Mouse (Mus musculus) adrenal gland, adult (tissue): Measurements from ENCODE around the gene Entpd6.

ENCODE experiments used
- DNase-seq, 2 experiments: peaks; one replicate each; pipeline ENCODE4 v3.0.0; 2022 to 2023; ENCODE audit warnings: low spot score in 1 of 2; ENCODE audit not compliant: inconsistent age in 2 of 2

The Entpd6 gene

GRCm38 (mm10) chr2:150786251-150787180 is 37.7 kb downstream of the Entpd6 start, which contains the start of gene Pygb:
Pygb (plus strand) TSS chr2:150786735.
- DNase-seq, result peak; percentile 90 to 94

DNA sequence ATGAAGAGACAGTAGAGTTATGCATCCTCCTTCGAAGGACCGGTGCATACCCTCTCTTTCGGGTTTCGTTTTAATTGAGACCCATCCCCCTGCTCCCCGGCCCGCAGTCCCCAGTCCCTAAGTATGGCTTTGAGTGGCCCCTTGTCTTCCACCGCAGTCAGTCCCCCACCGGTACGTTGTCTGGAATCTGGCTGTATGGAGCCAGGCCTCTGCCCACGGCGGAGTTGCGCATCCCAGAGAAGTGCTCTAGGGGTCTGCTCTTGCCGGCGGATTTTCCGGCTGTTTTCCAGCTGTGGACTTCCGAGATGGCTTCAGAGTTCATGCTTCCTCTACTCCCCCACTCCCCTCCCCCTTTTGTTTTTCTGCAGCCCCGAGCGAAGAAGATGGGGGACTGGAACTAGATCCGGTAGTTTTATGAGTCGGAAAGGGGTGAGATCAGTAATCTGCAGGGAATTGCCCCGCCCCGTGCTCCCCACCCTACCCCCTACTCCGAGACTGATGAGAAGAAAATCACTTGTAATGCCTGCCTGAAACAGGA is 38.5 kb downstream of the Entpd6 start:
- DNase-seq, result peak; percentile 35 to 58

GRCm38 (mm10) chr2:150788768-150789550 is 40.1 kb downstream of the Entpd6 start:
- DNase-seq, result peak; percentile 79 to 93

- peak; percentile 40 to 59 for DNase-seq
These were observed 44.5 kb downstream of the Entpd6 start for GRCm38 (mm10) chr2:150793320-150793719.

DNA sequence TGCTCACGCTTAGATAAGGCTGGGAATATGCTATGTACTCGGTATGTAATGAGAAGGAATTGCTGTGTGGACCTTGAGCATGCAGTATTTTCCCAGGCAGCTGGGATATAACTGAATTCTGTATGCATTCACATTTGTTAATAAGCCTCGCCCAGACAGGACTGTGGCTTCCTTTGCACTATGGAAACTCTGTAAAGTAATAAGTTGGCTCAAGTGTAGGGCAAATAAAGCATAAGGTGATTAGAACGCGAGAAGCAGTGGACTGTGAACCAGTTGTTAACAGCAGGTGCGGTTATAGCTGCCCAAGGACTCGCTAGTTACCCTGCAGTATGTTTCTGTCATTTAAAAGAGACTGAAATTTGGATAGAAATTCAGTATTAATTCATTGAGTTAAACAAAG is 49.2 kb downstream of the Entpd6 start:
- DNase-seq, result no peak

- no peak for DNase-seq
These were observed 51.8 kb downstream of the Entpd6 start for GRCm38 (mm10) chr2:150800616-150801015.

DNA sequence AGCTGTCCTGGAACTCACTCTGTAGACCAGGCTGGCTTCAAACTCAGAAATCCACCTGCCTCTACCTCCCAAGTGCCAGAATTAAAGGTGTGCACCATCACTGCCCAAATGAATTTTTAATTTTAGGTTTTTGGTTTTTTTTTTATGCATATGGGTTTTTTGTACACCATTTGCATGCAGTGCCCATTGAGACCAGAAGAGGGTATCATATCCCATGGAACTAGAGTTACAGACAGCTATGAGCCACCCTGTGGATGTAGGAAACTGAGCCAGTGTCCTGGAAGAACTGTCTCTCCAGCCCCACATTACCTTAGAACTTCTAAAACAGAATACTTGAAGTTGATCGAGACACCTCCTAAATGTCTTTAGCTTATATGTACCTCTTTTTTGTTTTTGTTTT is 54.2 kb downstream of the Entpd6 start:
- DNase-seq, result peak in 1 of 2 experiments; percentile 71

GRCm38 (mm10) chr2:150808381-150808780 is 59.5 kb downstream of the Entpd6 start:
- peak in 1 of 2 experiments; percentile 61 for DNase-seq

- DNase-seq, result no peak
These were observed 60.0 kb downstream of the Entpd6 start for GRCm38 (mm10) chr2:150808812-150809211.

GRCm38 (mm10) chr2:150810603-150811002 is 61.8 kb downstream of the Entpd6 start:
- DNase-seq, result no peak

- DNase-seq, result no peak
These were observed 64.0 kb downstream of the Entpd6 start for GRCm38 (mm10) chr2:150812816-150813215.

GRCm38 (mm10) chr2:150816676-150817402 is 68.0 kb downstream of the Entpd6 start:
- DNase-seq, result peak in 1 of 2 experiments; percentile 77

- DNase-seq, result no peak
These were observed 69.9 kb downstream of the Entpd6 start for GRCm38 (mm10) chr2:150818742-150819141.

DNA sequence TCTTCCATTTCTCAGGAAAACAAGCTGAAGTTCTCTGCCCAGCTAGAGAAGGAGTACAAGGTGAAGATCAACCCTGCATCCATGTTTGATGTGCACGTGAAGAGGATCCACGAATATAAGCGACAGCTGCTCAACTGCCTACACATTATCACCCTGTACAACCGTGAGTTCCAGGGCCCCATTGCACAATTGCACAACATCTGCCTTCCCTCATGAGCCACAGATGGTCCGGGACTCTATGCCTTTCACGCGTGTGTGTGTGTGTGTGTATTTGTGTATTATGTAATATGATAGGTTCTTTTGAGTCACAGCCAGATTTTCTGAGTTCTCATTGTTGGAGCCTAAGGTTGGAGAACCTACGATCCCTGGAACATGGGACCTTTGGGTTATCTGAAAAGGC is 71.9 kb downstream of the Entpd6 start:
- DNase-seq, result no peak
